Mouse (Mus musculus) stomach, postnatal 0 days (tissue): ENCODE measurements at regions not wholly inside any gene's neighbourhood (a gene's known extent, or its start where the extent isn't known, plus 50 kb on each side); places are given as distances from the start of the nearest gene placed in this dataset.
"Not testable (repeated sequence)": the region's sequence is repeated elsewhere in the genome, so short reads cannot be mapped to it uniquely, and the experiment has no call there.

ENCODE experiments used
- ATAC-seq: fragments of 200-750 bp; cut with Nextera tagmentation; 2 replicates; pipeline ENCODE4 v1.8.0; 2017; ENCODE audit not compliant: low FRiP score, low TSS enrichment
- DNase-seq: peaks from one replicate; pipeline ENCODE4 v3.0.0-alpha.2; 2016; ENCODE audit warnings: low spot score
- H3K27ac ChIP-seq: fragments of 300-500 bp; sonication (generic); replicated peaks from 2 replicates; pipeline ENCODE4 v1.5.1; 2014; ENCODE audit warnings: mild to moderate bottlenecking, control low read depth
- H3K27me3 ChIP-seq: fragments of 300-500 bp; sonication (generic); 2 replicates; pipeline ENCODE4 v1.6.1; 2014; ENCODE audit warnings: low read length; ENCODE audit not compliant: control insufficient read depth, insufficient read depth
- H3K36me3 ChIP-seq: fragments of 300-500 bp; sonication (generic); 2 replicates; pipeline ENCODE4 v1.6.1; 2014; ENCODE audit warnings: low read length, mixed read lengths; ENCODE audit not compliant: control insufficient read depth, insufficient read depth
- H3K4me1 ChIP-seq: fragments of 300-500 bp; sonication (generic); replicated peaks from 2 replicates; pipeline ENCODE4 v1.6.1; 2014; ENCODE audit warnings: antibody characterized with exemption; ENCODE audit not compliant: control insufficient read depth, insufficient read depth
- H3K4me2 ChIP-seq: fragments of 300-500 bp; sonication (generic); replicated peaks from 2 replicates; pipeline ENCODE4 v1.6.1; 2014; ENCODE audit warnings: low read depth, mild to moderate bottlenecking, control low read depth, moderate library complexity
- H3K4me3 ChIP-seq: fragments of 300-500 bp; sonication (generic); 2 replicates; pipeline ENCODE4 v1.5.1; 2014; ENCODE audit warnings: low read depth, low read length, control low read depth
- H3K9ac ChIP-seq: fragments of 300-500 bp; sonication (generic); 2 replicates; pipeline ENCODE4 v1.6.1; 2014; ENCODE audit warnings: mild to moderate bottlenecking, low read length, control low read depth, mixed read lengths
- H3K9me3 ChIP-seq: fragments of 300-500 bp; sonication (generic); 2 replicates; pipeline ENCODE4 v1.6.1; 2016; ENCODE audit warnings: low read length; ENCODE audit not compliant: control insufficient read depth
- CTCF ChIP-seq: IDR thresholded peaks from 2 replicates; pipeline ENCODE4 v1.5.1; 2016; ENCODE audit warnings: antibody characterized with exemption, low read depth, mild to moderate bottlenecking, moderate library complexity
- EP300 ChIP-seq: optimal IDR thresholded peaks from 2 replicates; pipeline ENCODE3; 2016; ENCODE audit warnings: antibody characterized with exemption
- WGBS: fragments of 180-500 bp; shearing (Covaris S2); extraction: QIAGEN DNeasy Blood & Tissue Kit; methylation state at CpG from one replicate; pipeline ENCODE4 v1.1.7; 2014; 5-methylcytosine and 5-hydroxymethylcytosine counted together

DNA sequence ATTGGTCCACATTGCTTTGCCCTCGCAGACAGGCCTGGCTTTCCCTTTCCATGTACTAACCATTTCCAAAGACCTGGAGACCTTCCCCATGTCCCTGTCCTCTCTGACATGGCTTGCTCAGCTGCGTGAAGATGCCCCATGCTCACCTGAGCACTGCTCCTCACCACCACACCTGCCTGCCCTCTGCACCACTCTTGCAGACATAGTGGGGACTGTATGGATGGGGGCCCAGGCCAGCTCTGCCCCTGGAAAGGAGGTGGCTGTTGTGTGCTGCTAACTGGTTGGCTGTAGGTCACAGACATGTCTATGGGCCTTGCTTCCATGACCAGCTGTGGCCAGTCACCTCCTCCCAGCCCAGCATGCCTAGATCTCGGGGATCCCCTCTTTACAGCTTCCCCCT is 108.7 kb downstream of the Bod1 start:
- no peak overlapping the region for H3K4me2 ChIP-seq
- no peaks in the 10 kb centered on the region for H3K36me3 ChIP-seq
- H3K4me1 ChIP-seq, result 0 out of 2 replicates have a peak, but pooled peaks cover 3% of the 10 kb centered on the region
- no peak overlapping the region for H3K4me3 ChIP-seq
- H3K9me3 ChIP-seq, result no peaks in the 10 kb centered on the region
- H3K27ac ChIP-seq, result no peak overlapping the region
- no peak for DNase-seq
- 78% methylated on average over 3 of the region's 3 CpGs for WGBS
- H3K27me3 ChIP-seq, result no peaks in the 10 kb centered on the region
- no peak for ATAC-seq
- H3K9ac ChIP-seq, result no peak overlapping the region
- TF ChIP-seq CTCF (no peak), EP300 (no peak)

DNA sequence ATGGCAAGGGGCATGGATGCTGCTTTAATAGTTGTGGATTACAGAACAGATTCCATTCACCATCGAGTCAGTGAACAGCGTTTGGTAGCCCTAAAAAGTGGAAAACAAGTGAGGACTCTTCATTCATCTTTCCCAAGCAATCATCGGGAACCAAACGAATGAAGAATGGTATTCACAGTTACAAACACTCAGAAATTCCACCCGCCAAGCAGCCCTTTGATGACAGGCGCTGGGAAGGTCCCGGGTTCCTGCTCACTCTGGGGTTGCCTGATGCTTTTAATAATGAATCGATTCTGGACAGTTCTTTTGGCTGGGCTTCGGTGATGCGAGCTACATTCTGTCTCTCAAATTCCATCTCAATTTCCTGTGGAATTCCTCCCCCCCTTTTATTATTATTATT is 110.9 kb downstream of the Bod1 start:
- Histone ChIP-seq H3K4me1 (0 out of 2 replicates have a peak, but pooled peaks cover 3% of the 10 kb centered on the region), H3K9me3 (no peaks in the 10 kb centered on the region), H3K27ac (no peak overlapping the region), H3K27me3 (no peaks in the 10 kb centered on the region), H3K9ac (no peak overlapping the region), H3K4me3 (no peak overlapping the region), H3K4me2 (no peak overlapping the region), H3K36me3 (no peaks in the 10 kb centered on the region)
- no peak for TF ChIP-seq EP300
- 77% methylated on average over 10 of the region's 10 CpGs for WGBS
- ATAC-seq (no peak), DNase-seq (no peak)

DNA sequence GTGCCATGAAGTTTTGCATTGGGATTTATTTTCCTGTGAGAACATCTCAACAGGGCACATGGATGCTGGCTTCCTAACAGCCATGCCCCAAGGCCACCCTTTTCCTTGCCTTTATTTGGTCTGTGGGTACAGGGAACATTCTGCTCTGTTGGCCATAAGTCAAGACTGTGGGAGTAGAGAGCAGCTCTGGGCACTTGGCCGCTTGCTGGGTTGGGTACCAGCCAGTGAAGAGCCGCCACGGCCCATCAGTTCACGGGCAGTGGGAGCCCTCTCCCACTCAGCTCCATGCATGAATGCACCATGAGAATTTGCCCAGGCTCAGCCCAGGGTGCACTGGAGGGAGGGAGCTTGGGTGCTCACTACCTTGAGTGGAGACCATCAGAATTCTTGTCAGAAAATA is 116.6 kb downstream of the Bod1 start:
- H3K36me3 ChIP-seq, result no peaks in the 10 kb centered on the region
- TF ChIP-seq EP300 (no peak), CTCF (no peak)
- no peak overlapping the region for H3K4me3 ChIP-seq
- no peak overlapping the region for H3K27ac ChIP-seq
- no peaks in the 10 kb centered on the region for H3K27me3 ChIP-seq
- H3K9ac ChIP-seq, result no peak overlapping the region
- 69% methylated on average over 4 of the region's 4 CpGs for WGBS
- no peak for ATAC-seq
- H3K9me3 ChIP-seq, result no peaks in the 10 kb centered on the region
- H3K4me1 ChIP-seq, result no peaks in the 10 kb centered on the region
- no peak overlapping the region for H3K4me2 ChIP-seq
- no peak for DNase-seq

DNA sequence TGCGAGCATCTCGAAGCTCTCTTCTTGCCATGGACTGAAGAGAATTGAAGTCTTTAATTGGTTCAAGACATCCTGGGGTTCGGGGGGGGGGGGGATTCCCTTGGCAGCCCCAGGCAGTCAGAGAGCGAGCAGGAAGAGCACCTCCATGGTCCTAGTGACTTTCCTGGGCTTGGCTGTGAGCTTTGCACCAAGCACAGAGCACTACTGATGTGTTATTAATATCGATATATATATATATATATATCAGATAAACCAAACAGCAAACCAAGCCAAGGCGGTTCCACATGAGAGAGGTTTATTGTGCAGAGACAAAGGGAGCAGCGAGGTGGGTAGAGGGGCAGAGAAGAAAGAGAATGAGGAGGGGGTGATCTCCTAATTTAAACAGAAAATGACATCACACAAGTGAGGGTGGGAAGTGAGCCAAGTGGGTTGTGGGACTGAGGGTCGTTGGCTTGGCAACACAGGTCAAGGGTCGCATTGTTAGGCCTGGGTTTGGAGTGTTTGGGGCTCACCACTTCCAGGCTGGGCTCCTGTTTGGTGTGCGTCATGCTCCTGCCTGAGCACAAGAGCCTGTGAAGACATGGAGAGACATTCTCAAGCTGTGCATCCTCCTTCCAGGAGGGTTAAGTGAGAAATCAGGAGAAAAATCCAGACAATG is 119.9 kb downstream of the Bod1 start:
- Histone ChIP-seq H3K9me3 (no peaks in the 10 kb centered on the region), H3K4me1 (no peaks in the 10 kb centered on the region), H3K36me3 (no peaks in the 10 kb centered on the region), H3K4me3 (no peak overlapping the region), H3K27me3 (no peaks in the 10 kb centered on the region), H3K4me2 (no peak overlapping the region), H3K27ac (0 out of 2 replicates have a peak overlapping the region, but pooled peaks have one; percentile 13), H3K9ac (no peak overlapping the region)
- no peak for ATAC-seq
- 62% methylated on average over 10 of the region's 10 CpGs for WGBS
- no peak for TF ChIP-seq EP300
- TF ChIP-seq CTCF, result no peak
- DNase-seq, result no peak

DNA sequence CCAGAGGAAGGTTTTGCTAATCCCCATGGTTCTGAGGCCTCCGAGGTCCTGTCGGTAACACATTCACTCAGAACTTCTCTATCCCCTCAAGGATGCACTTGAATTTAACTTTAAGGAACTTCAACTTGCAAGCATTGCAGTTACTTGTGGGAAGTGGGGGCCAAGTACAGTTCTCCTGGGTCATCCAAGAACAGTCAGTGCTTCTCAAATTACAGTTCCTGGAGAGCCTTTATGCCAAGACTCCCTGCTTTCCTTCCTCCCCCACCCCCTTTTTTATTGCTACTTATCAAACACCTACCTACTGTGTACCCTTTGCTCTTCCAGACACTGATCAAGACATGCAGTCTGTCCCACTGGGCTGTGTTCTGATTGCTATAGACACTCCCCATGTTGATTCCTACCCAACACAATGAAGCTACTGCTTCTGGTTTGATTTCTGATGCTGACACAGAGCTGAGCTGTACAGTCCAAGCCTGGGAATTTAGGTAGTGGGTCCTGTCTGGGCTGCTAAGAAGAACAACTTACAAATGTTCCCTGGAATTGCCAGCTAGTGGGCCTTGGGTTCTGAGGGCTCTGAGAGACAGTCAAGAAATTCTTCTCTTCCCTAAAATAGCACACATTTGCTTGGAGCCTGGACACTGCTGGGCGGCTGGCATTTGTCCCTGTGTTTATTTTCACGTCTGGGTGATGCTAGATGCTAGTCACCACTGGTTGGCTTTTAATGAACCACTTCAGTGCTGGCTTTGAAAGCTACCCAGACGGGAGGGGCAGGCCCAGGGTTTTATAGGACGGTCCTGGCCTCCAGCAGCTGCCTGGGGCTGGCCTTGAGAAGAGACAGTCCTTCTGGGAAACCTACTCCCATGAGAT is 120.7 kb downstream of the Bod1 start:
- 0 out of 2 replicates have a peak overlapping the region, but pooled peaks have one; percentile 13 for H3K27ac ChIP-seq
- H3K9ac ChIP-seq, result no peak overlapping the region
- H3K4me2 ChIP-seq, result no peak overlapping the region
- no peaks in the 10 kb centered on the region for H3K4me1 ChIP-seq
- H3K36me3 ChIP-seq, result no peaks in the 10 kb centered on the region
- no peaks in the 10 kb centered on the region for H3K27me3 ChIP-seq
- TF ChIP-seq EP300 (no peak), CTCF (no peak)
- WGBS, result 53% methylated on average over 6 of the region's 6 CpGs
- DNase-seq (no peak), ATAC-seq (peak; percentile 61; the same call in 1 of the 2 replicates)
- H3K4me3 ChIP-seq, result no peak overlapping the region
- no peaks in the 10 kb centered on the region for H3K9me3 ChIP-seq

DNA sequence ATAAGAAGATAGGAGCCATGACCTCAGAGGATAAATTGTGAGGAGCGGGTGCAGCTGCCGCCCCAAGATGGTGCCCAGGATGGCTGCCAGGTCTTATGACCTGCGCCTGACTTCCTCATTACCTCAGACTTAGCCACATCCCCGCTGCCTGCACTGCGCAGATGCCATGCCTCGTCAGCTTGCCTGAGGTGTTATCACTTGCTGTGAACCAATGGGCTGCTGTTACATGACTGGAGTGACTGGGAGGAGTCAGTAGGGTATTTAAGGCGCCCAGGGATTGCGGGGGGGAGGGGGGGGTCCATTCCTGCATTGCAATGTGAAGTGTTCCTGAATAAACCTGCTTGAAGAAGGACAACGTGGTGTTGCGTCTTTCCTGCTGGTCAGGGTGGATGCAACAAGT is 126.2 kb downstream of the Bod1 start:
- not testable (repeated sequence) for H3K4me3 ChIP-seq, H3K4me1 ChIP-seq, DNase-seq, H3K27ac ChIP-seq, H3K27me3 ChIP-seq, H3K4me2 ChIP-seq, H3K36me3 ChIP-seq, H3K9me3 ChIP-seq, H3K9ac ChIP-seq, ATAC-seq
- WGBS, result 85% methylated on average over 10 of the region's 10 CpGs
